ENCODE assay signal across 8 mouse cellular contexts in genomic region chr2:158985529-158986148, GRCm38 (mm10).
DNase-seq lines count a peak whose midpoint lies in the region; ATAC-seq and TF ChIP-seq lines count a peak whose summit lies in the region.
"Had no signal": no experiment of that assay in that cellular context is flagged by ENCODE, and none has a peak within 500 bp of the region (broad histone marks: within the 10 kb centered on the region; RNA-seq: fewer than 3 reads in every experiment).

No protein-coding gene starts in this region.

- H3K36me3 ChIP-seq in intestine, postnatal 0 days (ENCODE audit: control insufficient read depth, insufficient read depth), result no peaks in the 10 kb centered on the region
- H3K36me3 ChIP-seq: neural tube, embryonic 12.5 days had no signal

- H3K9me3 ChIP-seq in intestine, postnatal 0 days (ENCODE audit: control insufficient read depth), result no peaks in the 10 kb centered on the region
- H3K9me3 ChIP-seq: neural tube, embryonic 12.5 days had no signal

- H3K9ac ChIP-seq in intestine, postnatal 0 days (ENCODE audit: low read depth, low read length), result no peak overlapping the region
- H3K9ac ChIP-seq: neural tube, embryonic 12.5 days had no signal

- 76% methylated on average over 17 of the region's 17 CpGs for WGBS in intestine, postnatal 0 days

- H3K4me1 ChIP-seq in intestine, postnatal 0 days (replicated peaks; ENCODE audit: control insufficient read depth, insufficient read depth, low read length), result no peaks in the 10 kb centered on the region
- H3K4me1 ChIP-seq: neural tube, embryonic 12.5 days had no signal

- no peak overlapping the region for H3K4me2 ChIP-seq in intestine, postnatal 0 days (replicated peaks; ENCODE audit: low read depth)
- H3K4me2 ChIP-seq: neural tube, embryonic 12.5 days had no signal

- no peak for ATAC-seq in intestine, postnatal 0 days

- H3K27me3 ChIP-seq in intestine, postnatal 0 days (replicated peaks; ENCODE audit: control insufficient read depth, insufficient read depth, low read length), result no peaks in the 10 kb centered on the region
- H3K27me3 ChIP-seq: neural tube, embryonic 12.5 days had no signal

- DNase-seq in kidney, postnatal 4 days, result peak; percentile 84 to 87
- DNase-seq in kidney, adult 18-20 months, result no peak
- DNase-seq in ZHBTc4 (ENCODE audit: low read depth, low spot score), result peak; percentile 14
- DNase-seq in embryo, embryonic 11 days, result peak; percentile 60
- DNase-seq in mesoderm, embryonic 11.5 days (ENCODE audit: low read depth, low spot score), result peak; percentile 59
- DNase-seq in gastrocnemius, postnatal 36 days, result no peak

- H3K27ac ChIP-seq in intestine, postnatal 0 days (ENCODE audit: low read depth, low read length), result no peak overlapping the region
- H3K27ac ChIP-seq: neural tube, embryonic 12.5 days had no signal

- intact Hi-C loops in gastrocnemius, postnatal 36 days (cut with DNase I), result no loop called here

- H3K4me3 ChIP-seq in intestine, postnatal 0 days (ENCODE audit: low read depth, low read length), result no peak overlapping the region
- H3K4me3 ChIP-seq: neural tube, embryonic 12.5 days had no signal

- no peak for TF ChIP-seq CTCF in intestine, postnatal 0 days (IDR thresholded peaks at IDR 0.05; ENCODE audit: low read depth)

Comparison
In these comparisons a context has a peak if more than half of its experiments do, and no peak if none do; other contexts are left out.
1. DNase-seq: peak in kidney, postnatal 4 days (2 of 2), ZHBTc4 (single experiment), embryo, embryonic 11 days (single experiment) and mesoderm, embryonic 11.5 days (single experiment); none in kidney, adult 18-20 months (single experiment) and gastrocnemius, postnatal 36 days (0 of 2).